Mouse (Mus musculus) hindbrain, embryonic 10.5 days (tissue): Measurements from ENCODE around the gene Ints3. TPM values are rescaled to one million over a fixed set of nuclear protein-coding genes. Genes with fewer than 3 reads are reported as not detected.

Experiments
- DNase-seq: peaks from one replicate; pipeline ENCODE4 v3.0.0-alpha.2; 2017; ENCODE audit warnings: low spot score
- H3K27ac ChIP-seq: fragments of 300-500 bp; sonication (generic); 2 replicates; pipeline ENCODE4 v1.5.1; 2016; ENCODE audit warnings: mild to moderate bottlenecking, moderate library complexity
- H3K27me3 ChIP-seq: fragments of 300-500 bp; sonication (generic); 2 replicates; pipeline ENCODE4 v1.6.1; 2016; ENCODE audit warnings: mild to moderate bottlenecking; ENCODE audit not compliant: poor library complexity, insufficient read depth, severe bottlenecking
- H3K36me3 ChIP-seq: fragments of 300-500 bp; sonication (generic); 2 replicates; pipeline ENCODE4 v1.6.1; 2016; ENCODE audit warnings: mild to moderate bottlenecking, moderate library complexity
- H3K4me1 ChIP-seq: fragments of 300-500 bp; sonication (generic); replicated peaks from 2 replicates; pipeline ENCODE4 v1.6.1; 2016; ENCODE audit warnings: mild to moderate bottlenecking
- H3K4me3 ChIP-seq: fragments of 300-500 bp; sonication (generic); 2 replicates; pipeline ENCODE4 v1.5.1; 2016; ENCODE audit warnings: mild to moderate bottlenecking, moderate library complexity
- H3K9me3 ChIP-seq: fragments of 300-500 bp; sonication (generic); 2 replicates; pipeline ENCODE4 v1.6.1; 2016; ENCODE audit warnings: mild to moderate bottlenecking, moderate library complexity
- WGBS: fragments of 180-500 bp; shearing (Covaris S2); methylation state at CpG from one replicate; pipeline ENCODE4 v1.1.7; 2016; 5-methylcytosine and 5-hydroxymethylcytosine counted together
- polyA plus RNA-seq: library from polyadenylated mRNA; unstranded; fragments of >200 nt; fragmentation: Nextera tagmentation; extraction: Ambion mirVana; gene quantifications from 2 replicates; pipeline ENCODE4 v1.2.1, GENCODE M21; 2016

The Ints3 gene
- polyA plus RNA-seq, 1 experiment from 2014 or later: 37.6 TPM

- Histone ChIP-seq H3K4me3 (peak overlapping the region; percentile 82), H3K27ac (peak overlapping the region; percentile 99), H3K9me3 (no peaks in the 10 kb centered on the region), H3K36me3 (peaks cover 13% of the 10 kb centered on the region), H3K27me3 (no peaks in the 10 kb centered on the region), H3K4me1 (peaks cover 31% of the 10 kb centered on the region)
- WGBS: 61% methylated on average over 11 of the region's 11 CpGs
- DNase-seq: no peak
Observed at GRCm38 (mm10) chr3:90434073-90434730, 780 bp upstream of the Ints3 start.

GRCm38 (mm10) chr3:90432811-90433219, 607 bp downstream of the Ints3 start:
- Histone ChIP-seq H3K36me3 (peaks cover 24% of the 10 kb centered on the region), H3K4me1 (peaks cover 41% of the 10 kb centered on the region), H3K9me3 (no peaks in the 10 kb centered on the region), H3K27me3 (no peaks in the 10 kb centered on the region), H3K27ac (peak overlapping the region; percentile 99), H3K4me3 (peak overlapping the region; percentile 82)
- no peak for DNase-seq
- 0% methylated on average over 12 of the region's 12 CpGs for WGBS

GRCm38 (mm10) chr3:90432348-90432747, 1.1 kb downstream of the Ints3 start:
- H3K4me1 ChIP-seq: peaks cover 45% of the 10 kb centered on the region
- peak overlapping the region; percentile 82 for H3K4me3 ChIP-seq
- DNase-seq: no peak
- H3K36me3 ChIP-seq: peaks cover 24% of the 10 kb centered on the region
- no peaks in the 10 kb centered on the region for H3K27me3 ChIP-seq
- WGBS: 21% methylated on average over 2 of the region's 2 CpGs
- peak overlapping the region; percentile 99 for H3K27ac ChIP-seq
- H3K9me3 ChIP-seq: no peaks in the 10 kb centered on the region

- WGBS: 86% methylated on average over 3 of the region's 3 CpGs
- no peak for DNase-seq
- peaks cover 43% of the 10 kb centered on the region for H3K36me3 ChIP-seq
- H3K4me1 ChIP-seq: peaks cover 48% of the 10 kb centered on the region
- H3K4me3 ChIP-seq: no peak overlapping the region
- no peaks in the 10 kb centered on the region for H3K9me3 ChIP-seq
- H3K27me3 ChIP-seq: no peaks in the 10 kb centered on the region
- H3K27ac ChIP-seq: no peak overlapping the region
Observed at GRCm38 (mm10) chr3:90429576-90429975, 3.8 kb downstream of the Ints3 start.

- no peak overlapping the region for H3K4me3 ChIP-seq
- WGBS: 84% methylated on average over 6 of the region's 6 CpGs
- no peak for DNase-seq
- no peaks in the 10 kb centered on the region for H3K27me3 ChIP-seq
- H3K36me3 ChIP-seq: peaks cover 54% of the 10 kb centered on the region
- H3K9me3 ChIP-seq: no peaks in the 10 kb centered on the region
- no peak overlapping the region for H3K27ac ChIP-seq
- peaks cover 44% of the 10 kb centered on the region for H3K4me1 ChIP-seq
Observed at GRCm38 (mm10) chr3:90428186-90428585, 5.2 kb downstream of the Ints3 start.

- Histone ChIP-seq H3K4me3 (no peak overlapping the region), H3K27ac (no peak overlapping the region), H3K4me1 (peaks cover 44% of the 10 kb centered on the region), H3K36me3 (peaks cover 60% of the 10 kb centered on the region), H3K9me3 (no peaks in the 10 kb centered on the region), H3K27me3 (no peaks in the 10 kb centered on the region)
- no peak for DNase-seq
- WGBS: 53% methylated on average over 1 of the region's 1 CpGs
Observed at GRCm38 (mm10) chr3:90427574-90427973, 5.8 kb downstream of the Ints3 start.

GRCm38 (mm10) chr3:90425499-90425898, 7.9 kb downstream of the Ints3 start:
- no peak for DNase-seq
- peaks cover 74% of the 10 kb centered on the region for H3K36me3 ChIP-seq
- no peaks in the 10 kb centered on the region for H3K9me3 ChIP-seq
- no peaks in the 10 kb centered on the region for H3K27me3 ChIP-seq
- H3K4me1 ChIP-seq: peaks cover 25% of the 10 kb centered on the region
- 92% methylated on average over 2 of the region's 2 CpGs for WGBS
- H3K27ac ChIP-seq: no peak overlapping the region
- H3K4me3 ChIP-seq: no peak overlapping the region

- Histone ChIP-seq H3K27ac (no peak overlapping the region), H3K4me3 (no peak overlapping the region), H3K27me3 (no peaks in the 10 kb centered on the region), H3K36me3 (peaks cover 81% of the 10 kb centered on the region), H3K4me1 (peaks cover 15% of the 10 kb centered on the region), H3K9me3 (no peaks in the 10 kb centered on the region)
- no peak for DNase-seq
Observed at GRCm38 (mm10) chr3:90423549-90423948, 9.9 kb downstream of the Ints3 start.

GRCm38 (mm10) chr3:90420696-90421095, 12.7 kb downstream of the Ints3 start:
- Histone ChIP-seq H3K36me3 (peaks cover 91% of the 10 kb centered on the region), H3K27ac (no peak overlapping the region), H3K27me3 (no peaks in the 10 kb centered on the region), H3K4me1 (no peaks in the 10 kb centered on the region), H3K4me3 (no peak overlapping the region), H3K9me3 (no peaks in the 10 kb centered on the region)
- WGBS: 94% methylated on average over 6 of the region's 6 CpGs
- no peak for DNase-seq

GRCm38 (mm10) chr3:90413011-90413396, 20.4 kb downstream of the Ints3 start:
- DNase-seq: no peak
- H3K27me3 ChIP-seq: no peaks in the 10 kb centered on the region
- H3K36me3 ChIP-seq: peaks cover 100% of the 10 kb centered on the region
- H3K4me3 ChIP-seq: no peak overlapping the region
- WGBS: 78% methylated on average over 3 of the region's 3 CpGs
- H3K4me1 ChIP-seq: no peaks in the 10 kb centered on the region
- H3K9me3 ChIP-seq: no peaks in the 10 kb centered on the region
- H3K27ac ChIP-seq: no peak overlapping the region

- H3K27me3 ChIP-seq: no peaks in the 10 kb centered on the region
Observed at GRCm38 (mm10) chr3:90412312-90413010, 21.0 kb downstream of the Ints3 start.

GRCm38 (mm10) chr3:90408721-90409120, 24.7 kb downstream of the Ints3 start:
- WGBS: 94% methylated on average over 3 of the region's 3 CpGs
- no peak for DNase-seq
- H3K9me3 ChIP-seq: no peaks in the 10 kb centered on the region
- no peak overlapping the region for H3K4me3 ChIP-seq
- peaks cover 100% of the 10 kb centered on the region for H3K36me3 ChIP-seq
- H3K27me3 ChIP-seq: no peaks in the 10 kb centered on the region
- no peaks in the 10 kb centered on the region for H3K4me1 ChIP-seq
- H3K27ac ChIP-seq: no peak overlapping the region

More at GRCm38 (mm10) chr3:90412312-90413010, 21.0 kb downstream of the Ints3 start:
- peaks cover 100% of the 10 kb centered on the region for H3K36me3 ChIP-seq
- no peak overlapping the region for H3K4me3 ChIP-seq
- WGBS: 59% methylated on average over 5 of the region's 5 CpGs
- H3K4me1 ChIP-seq: no peaks in the 10 kb centered on the region
- H3K27ac ChIP-seq: no peak overlapping the region
- DNase-seq: peak; percentile 62
- H3K9me3 ChIP-seq: no peaks in the 10 kb centered on the region

- WGBS: 96% methylated on average over 5 of the region's 5 CpGs
Observed at GRCm38 (mm10) chr3:90406414-90406813, 27.0 kb downstream of the Ints3 start.

More at GRCm38 (mm10) chr3:90406414-90406813, 27.0 kb downstream of the Ints3 start:
- H3K36me3 ChIP-seq: peaks cover 100% of the 10 kb centered on the region
- no peaks in the 10 kb centered on the region for H3K27me3 ChIP-seq
- H3K4me1 ChIP-seq: no peaks in the 10 kb centered on the region
- no peaks in the 10 kb centered on the region for H3K9me3 ChIP-seq
- no peak overlapping the region for H3K4me3 ChIP-seq
- H3K27ac ChIP-seq: no peak overlapping the region
- DNase-seq: no peak
